Mouse (Mus musculus) olfactory bulb, adult 2 months (tissue): ENCODE measurements around the gene Calm1.

Experiments used
- CTCF ChIP-seq: fragments of 200-500 bp; IDR thresholded peaks from 2 replicates; pipeline ENCODE4 v1.5.1; 2012; ENCODE audit warnings: low read depth, mild to moderate bottlenecking, low read length, moderate library complexity; ENCODE audit not compliant: insufficient read depth
- POLR2A ChIP-seq: fragments of 200-500 bp; IDR thresholded peaks from 2 replicates; pipeline ENCODE4 v1.6.1; 2012; ENCODE audit warnings: mild to moderate bottlenecking, low read depth, low read length, moderate library complexity; ENCODE audit not compliant: insufficient read depth

- TF ChIP-seq CTCF (no peak), POLR2A (no peak)
Measured at GRCm38 (mm10) chr12:100206521-100206920, 7.3 kb downstream of the Calm1 start.
